Mouse (Mus musculus) lung, adult 2 months (tissue): ENCODE measurements around the gene Npy.

ENCODE experiments used
- CTCF ChIP-seq: fragments of 200-500 bp; IDR thresholded peaks from 2 replicates; pipeline ENCODE4 v1.5.1; 2011; ENCODE audit warnings: mild to moderate bottlenecking, low read length, control low read depth; ENCODE audit not compliant: insufficient read depth
- POLR2A ChIP-seq: fragments of 200-500 bp; IDR thresholded peaks from 2 replicates; pipeline ENCODE4 v1.6.1; 2011; ENCODE audit warnings: low read depth, mild to moderate bottlenecking, control low read depth, low read length, borderline replicate concordance; ENCODE audit errors: extremely low read depth

- TF ChIP-seq CTCF (no peak), POLR2A (no peak)
Measured at GRCm38 (mm10) chr6:49780846-49781400, 41.6 kb upstream of the Npy start.
